Mouse (Mus musculus) hematopoietic stem cell, adult 5-6 weeks (primary cell): Measurements from ENCODE around the gene Tada1. TPM values are rescaled to one million over a fixed set of nuclear protein-coding genes. Genes with fewer than 3 reads are reported as not detected.

Source experiments
- ATAC-seq, 2 experiments: fragments of 125-278 bp in 1 of 2; replicated peaks in 1 of 2; 2 replicates each; pipeline ENCODE4 v1.8.0; 2016 to 2017; ENCODE audit warnings: inconsistent platforms in 2 of 2, mild to moderate bottlenecking in 2 of 2, moderate number of reproducible peaks in 2 of 2, low read depth in 1 of 2, moderate TSS enrichment in 1 of 2; ENCODE audit not compliant: low FRiP score in 2 of 2, poor library complexity in 2 of 2, severe bottlenecking in 2 of 2, insufficient read depth in 1 of 2, low TSS enrichment in 1 of 2
- total RNA-seq: library from RNA; stranded (forward); fragments of 172-1452, 232-1000 nt; gene quantifications from 2 replicates; pipeline ENCODE4 v1.2.3, GENCODE M21; 2017

Gene Tada1
- total RNA-seq: 39.3 and 43.5 TPM in 2 replicates

GRCm38 (mm10) chr1:166379013-166379629 is at the start of gene Tada1:
Tada1 (plus strand) TSS chr1:166379097.
- ATAC-seq: peak; percentile 74 to 81

DNA sequence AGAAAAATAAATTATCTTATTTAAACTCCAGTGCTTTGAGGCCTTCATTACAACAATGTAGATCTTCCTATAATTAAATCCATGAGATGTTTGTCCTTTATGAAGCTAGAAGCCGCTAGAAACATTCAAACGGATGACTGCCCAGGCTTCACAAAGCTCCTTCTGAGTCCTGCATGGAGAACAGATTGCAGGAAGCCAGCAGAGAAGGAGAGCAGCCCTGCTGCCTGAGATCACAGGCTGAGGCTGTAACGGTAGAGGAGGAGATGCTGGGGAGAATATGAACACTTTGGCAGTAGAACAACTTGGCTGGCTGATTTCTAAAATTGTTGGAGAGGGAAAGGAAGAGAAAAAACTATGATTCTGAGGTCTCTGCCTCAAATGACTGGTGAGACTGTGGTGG is 48.1 kb upstream of the Tada1 start:
- ATAC-seq: no peak

GRCm38 (mm10) chr1:166339110-166339509 is 39.8 kb upstream of the Tada1 start:
- peak; percentile 71 to 86 for ATAC-seq

- no peak for ATAC-seq
Observed at GRCm38 (mm10) chr1:166342060-166342459, 36.8 kb upstream of the Tada1 start.

DNA sequence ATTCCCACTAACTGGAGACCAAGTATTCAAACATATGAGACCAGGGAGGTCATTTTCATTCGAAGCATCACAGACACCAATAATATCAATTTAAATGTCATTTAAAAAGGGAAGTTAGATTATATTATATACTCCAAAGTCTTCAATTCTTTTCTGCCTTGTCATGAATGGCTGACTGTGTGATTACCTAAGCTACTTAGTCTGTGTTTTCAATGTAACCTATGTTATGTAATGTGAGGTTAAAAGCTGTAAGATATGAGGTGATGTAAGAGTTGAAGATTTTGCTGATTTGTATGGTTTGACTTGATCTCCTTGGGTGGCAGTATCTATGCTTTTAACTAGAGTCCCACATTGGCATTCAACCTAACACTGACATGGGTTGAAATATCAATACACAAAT is 36.4 kb upstream of the Tada1 start:
- ATAC-seq: peak; percentile 4 to 8; a peak in 1 of 4 replicates

DNA sequence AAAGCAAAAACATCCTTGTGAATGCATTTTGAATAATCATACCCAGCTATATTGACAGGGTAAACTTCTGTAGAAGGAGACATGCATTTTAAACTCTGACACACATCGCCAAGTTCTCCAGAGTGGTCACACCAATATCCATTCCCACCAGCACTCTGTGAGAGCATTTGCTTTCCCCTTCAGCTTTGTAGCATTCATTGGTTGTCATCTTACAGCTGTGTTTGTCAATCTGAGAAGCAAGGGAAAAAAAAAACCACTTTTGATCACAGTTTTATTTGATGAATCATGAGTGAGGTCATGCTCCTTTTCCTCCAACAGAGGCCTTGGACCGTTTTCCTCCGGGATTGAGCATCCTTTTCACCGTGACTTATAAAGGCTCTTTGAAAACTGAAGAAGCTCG is 35.3 kb upstream of the Tada1 start:
- ATAC-seq: no peak

- ATAC-seq: no peak
Observed at GRCm38 (mm10) chr1:166344300-166345077, 34.4 kb upstream of the Tada1 start.

- ATAC-seq: peak; percentile 46 to 56; a peak in 2 of 4 replicates
Observed at GRCm38 (mm10) chr1:166345602-166346001, 33.3 kb upstream of the Tada1 start.

DNA sequence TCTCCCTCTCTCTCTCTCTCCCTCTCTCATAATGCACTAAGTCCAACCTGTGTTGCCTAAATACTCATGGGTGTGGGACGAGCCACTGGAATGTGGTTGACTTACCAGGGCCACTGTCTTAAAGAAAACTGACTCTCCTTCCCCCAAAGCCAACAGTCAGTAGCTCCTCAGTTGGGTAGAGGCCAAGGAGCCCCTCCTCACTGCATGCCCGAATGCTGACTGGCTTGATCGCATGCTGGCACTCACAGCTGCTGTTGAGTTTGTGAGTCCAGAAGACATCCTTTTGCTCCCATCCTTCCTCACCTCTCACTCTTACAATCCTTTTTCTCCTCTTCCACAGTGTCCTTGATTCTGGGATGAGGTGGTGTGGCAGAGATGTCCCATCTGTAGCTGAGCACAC is 32.0 kb upstream of the Tada1 start:
- no peak for ATAC-seq

- ATAC-seq: no peak
Observed at GRCm38 (mm10) chr1:166349341-166349740, 29.6 kb upstream of the Tada1 start.

DNA sequence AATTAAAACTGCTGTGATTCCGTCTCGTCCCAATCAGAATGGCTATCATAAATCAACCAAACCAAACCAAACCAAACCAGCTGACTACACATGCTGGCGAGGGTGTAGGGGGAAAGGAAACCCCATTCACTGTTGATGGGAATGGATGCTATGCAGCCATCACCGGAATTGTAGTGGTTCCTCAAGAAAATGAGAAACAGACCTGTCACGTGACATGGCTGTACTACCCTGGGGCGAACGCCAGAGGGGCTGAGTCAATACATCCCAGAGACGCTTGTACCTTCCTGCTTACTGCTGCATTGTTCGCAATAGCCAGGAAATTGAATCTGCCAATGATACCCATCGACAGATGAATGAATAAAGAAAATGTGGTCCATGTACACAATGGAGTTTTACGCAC is 29.1 kb upstream of the Tada1 start:
- ATAC-seq: no peak

DNA sequence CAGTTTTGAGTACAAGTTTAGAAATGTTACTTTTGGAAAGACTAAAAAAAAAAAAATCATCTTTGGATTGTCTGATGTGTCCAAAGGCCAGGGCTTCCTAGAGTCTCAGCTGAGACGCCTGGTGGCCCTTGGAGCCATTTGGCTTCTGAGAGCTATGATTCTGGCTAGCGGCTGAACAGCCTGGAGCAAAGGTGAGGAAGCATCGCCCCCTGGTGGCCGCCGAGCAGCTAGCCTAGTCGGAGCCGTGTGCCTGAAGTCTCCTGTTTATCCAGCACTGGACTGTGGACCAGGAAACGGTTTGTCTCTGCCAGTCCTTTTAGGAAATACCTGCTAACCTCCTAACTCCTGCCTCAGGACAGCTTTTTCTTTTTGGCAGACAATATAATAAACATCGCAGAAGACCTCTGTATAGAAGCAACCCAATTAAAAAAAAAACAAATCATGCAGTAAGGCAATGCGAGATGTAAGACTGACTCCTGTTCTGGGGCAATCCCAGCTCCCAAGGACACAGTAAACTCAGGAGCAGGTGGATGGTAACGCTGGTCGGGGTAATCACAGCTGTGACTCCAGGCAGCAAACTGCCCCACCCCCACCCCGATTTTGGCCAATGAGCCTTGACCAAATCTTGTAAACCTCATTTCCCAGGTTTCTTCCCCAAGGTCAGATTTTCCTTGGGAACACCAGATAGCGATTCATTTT is 18.6 kb upstream of the Tada1 start:
- peak; percentile 96 to 99 for ATAC-seq

DNA sequence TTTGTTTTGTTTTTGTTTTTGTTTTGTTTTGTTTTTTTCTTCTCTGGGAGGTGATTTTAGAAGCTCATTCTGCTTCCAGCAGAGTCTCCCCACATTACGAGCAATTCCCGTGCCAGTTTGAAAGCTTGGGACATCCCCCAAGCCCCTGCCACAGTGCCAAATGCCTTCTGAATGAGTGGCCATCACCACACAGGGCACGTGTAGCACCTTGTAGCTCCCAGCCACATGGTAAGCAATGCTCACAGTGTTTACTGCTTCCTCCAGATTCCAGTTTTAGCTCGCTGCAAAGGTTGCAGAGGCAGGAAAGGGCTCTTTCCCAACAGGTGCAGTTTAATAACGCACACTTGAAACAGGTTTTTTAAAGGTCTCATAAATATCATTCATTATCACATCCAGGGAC is 18.0 kb upstream of the Tada1 start:
- ATAC-seq: no peak

- no peak for ATAC-seq
Observed at GRCm38 (mm10) chr1:166361842-166362241, 17.1 kb upstream of the Tada1 start.

- ATAC-seq: no peak
Observed at GRCm38 (mm10) chr1:166362659-166363058, 16.2 kb upstream of the Tada1 start.

GRCm38 (mm10) chr1:166363122-166363521 is 15.8 kb upstream of the Tada1 start:
- ATAC-seq: no peak

GRCm38 (mm10) chr1:166377171-166377570 is 1.7 kb upstream of the Tada1 start:
- no peak for ATAC-seq

DNA sequence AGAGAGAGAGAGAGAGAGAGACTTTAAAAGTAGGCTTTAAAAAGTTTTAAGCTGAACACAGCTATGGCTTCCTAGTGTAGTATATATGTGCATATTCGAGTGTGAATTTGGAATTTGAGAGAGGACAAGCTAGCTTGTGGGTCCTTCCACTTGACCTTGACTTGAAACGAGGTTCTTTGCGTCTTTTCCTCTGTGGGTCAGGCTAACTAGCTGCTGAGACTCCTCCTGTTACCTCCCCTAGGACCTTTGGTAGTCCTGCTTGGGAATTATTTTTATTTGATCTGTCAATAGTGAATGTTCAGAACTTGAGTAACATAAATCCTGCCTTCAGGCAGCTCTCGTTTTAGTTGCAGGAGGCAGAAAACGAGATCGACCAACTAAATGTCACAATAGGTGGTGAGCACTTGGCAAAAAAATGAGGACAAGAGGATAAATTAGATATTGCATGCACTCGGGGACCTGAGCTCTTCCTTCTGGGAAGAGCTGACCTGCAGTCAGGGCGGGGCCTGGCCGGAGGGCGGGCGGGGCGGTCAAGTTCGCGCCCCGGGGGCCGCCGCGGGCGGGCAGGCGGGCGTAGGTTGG is 375 bp upstream of the Tada1 start:
- no peak for ATAC-seq
